Mouse (Mus musculus) heart, embryonic 11.5 days (tissue): ENCODE measurements around the gene Hdac9. TPM values are rescaled to one million over a fixed set of nuclear protein-coding genes. Genes with fewer than 3 reads are reported as not detected.

Experiments
- ATAC-seq: fragments of 200-750 bp; cut with Nextera tagmentation; replicated peaks from 2 replicates; pipeline ENCODE4 v1.8.0; 2017; ENCODE audit warnings: moderate library complexity; ENCODE audit not compliant: insufficient number of reproducible peaks, low FRiP score, low TSS enrichment
- H3K27ac ChIP-seq: fragments of 300-500 bp; sonication (generic); 2 replicates; pipeline ENCODE4 v1.5.1; 2014; ENCODE audit warnings: mild to moderate bottlenecking, low read depth, low read length
- H3K27me3 ChIP-seq: fragments of 300-500 bp; sonication (generic); 2 replicates; pipeline ENCODE4 v1.6.1; 2014; ENCODE audit warnings: mild to moderate bottlenecking, low read length, mixed read lengths; ENCODE audit not compliant: control insufficient read depth, insufficient read depth
- H3K36me3 ChIP-seq: fragments of 300-500 bp; sonication (generic); 2 replicates; pipeline ENCODE4 v1.6.1; 2014; ENCODE audit warnings: mild to moderate bottlenecking, low read length, moderate library complexity, mixed read lengths; ENCODE audit not compliant: control insufficient read depth, insufficient read depth
- H3K4me1 ChIP-seq: fragments of 300-500 bp; sonication (generic); 2 replicates; pipeline ENCODE4 v1.6.1; 2014; ENCODE audit warnings: low read length; ENCODE audit not compliant: control insufficient read depth, insufficient read depth
- H3K4me2 ChIP-seq: fragments of 300-500 bp; sonication (generic); 2 replicates; pipeline ENCODE4 v1.6.1; 2014; ENCODE audit warnings: mild to moderate bottlenecking, moderate library complexity
- H3K4me3 ChIP-seq: fragments of 300-500 bp; sonication (generic); 2 replicates; pipeline ENCODE4 v1.5.1; 2014; ENCODE audit warnings: low read depth, low read length
- H3K9ac ChIP-seq: fragments of 300-500 bp; sonication (generic); 2 replicates; pipeline ENCODE4 v1.6.1; 2014; ENCODE audit warnings: mild to moderate bottlenecking, low read depth, low read length, moderate library complexity
- H3K9me3 ChIP-seq: fragments of 300-500 bp; sonication (generic); replicated peaks from 2 replicates; pipeline ENCODE4 v1.6.1; 2016; ENCODE audit warnings: low read length; ENCODE audit not compliant: control insufficient read depth
- WGBS: fragments of 180-500 bp; shearing (Covaris S2); extraction: QIAGEN DNeasy Blood & Tissue Kit; methylation state at CpG from one replicate; pipeline ENCODE4 v1.1.7; 2014; ENCODE audit not compliant: insufficient replicate concordance; 5-methylcytosine and 5-hydroxymethylcytosine counted together
- polyA plus RNA-seq: library from polyadenylated mRNA; unstranded; fragments of >200 nt; fragmentation: Nextera tagmentation; extraction: Ambion mirVana; gene quantifications from 2 replicates; pipeline ENCODE4 v1.2.1, GENCODE M21; 2014

Gene Hdac9
- polyA plus RNA-seq, 1 experiment from 2014 or later = 29.3 TPM

DNA sequence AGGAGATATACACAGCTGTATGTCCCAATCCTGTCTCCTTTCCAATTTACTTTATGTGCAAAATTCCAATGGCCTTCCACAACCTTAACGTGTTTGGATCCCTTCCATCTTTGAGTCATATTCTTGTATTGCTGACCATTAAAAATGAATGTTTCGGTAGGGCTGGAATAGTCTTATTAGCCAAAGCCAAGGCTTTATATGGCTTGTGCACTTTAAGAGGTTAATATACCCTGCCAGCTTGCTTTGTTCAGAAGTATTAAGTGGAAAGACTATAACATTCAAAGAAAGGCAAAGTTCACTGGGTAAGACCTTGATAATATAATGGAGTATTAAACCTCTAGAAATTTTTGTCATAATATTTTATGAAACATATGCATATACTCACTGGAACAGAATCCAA, 491.4 kb downstream of the Hdac9 start:
- Histone ChIP-seq H3K9ac (no peak overlapping the region), H3K27ac (no peak overlapping the region), H3K4me2 (no peak overlapping the region), H3K27me3 (no peaks in the 10 kb centered on the region), H3K4me3 (no peak overlapping the region), H3K36me3 (no peaks in the 10 kb centered on the region), H3K4me1 (no peaks in the 10 kb centered on the region), H3K9me3 (no peaks in the 10 kb centered on the region)
- WGBS = 83% methylated on average over 2 of the region's 2 CpGs
- ATAC-seq = no peak

DNA sequence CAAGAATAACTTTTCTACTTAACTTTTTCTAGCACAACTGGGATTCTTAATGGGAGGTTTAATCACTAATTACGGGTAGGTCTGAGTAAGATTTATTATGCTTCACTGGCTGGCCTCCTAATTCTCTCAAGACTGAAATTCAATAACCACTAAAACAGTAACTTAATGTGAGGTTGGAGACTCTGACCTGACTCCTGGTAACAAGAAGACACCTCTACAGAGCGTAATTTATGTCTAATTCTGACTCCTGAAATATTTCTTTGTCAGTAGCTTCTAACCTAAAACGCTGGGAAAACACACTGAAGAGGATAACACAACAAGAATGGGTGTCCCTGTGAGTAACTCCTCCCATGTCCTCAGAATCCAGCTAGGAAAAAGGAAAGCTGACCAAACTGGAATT, 508.8 kb downstream of the Hdac9 start:
- WGBS = 73% methylated on average over 3 of the region's 3 CpGs

DNA sequence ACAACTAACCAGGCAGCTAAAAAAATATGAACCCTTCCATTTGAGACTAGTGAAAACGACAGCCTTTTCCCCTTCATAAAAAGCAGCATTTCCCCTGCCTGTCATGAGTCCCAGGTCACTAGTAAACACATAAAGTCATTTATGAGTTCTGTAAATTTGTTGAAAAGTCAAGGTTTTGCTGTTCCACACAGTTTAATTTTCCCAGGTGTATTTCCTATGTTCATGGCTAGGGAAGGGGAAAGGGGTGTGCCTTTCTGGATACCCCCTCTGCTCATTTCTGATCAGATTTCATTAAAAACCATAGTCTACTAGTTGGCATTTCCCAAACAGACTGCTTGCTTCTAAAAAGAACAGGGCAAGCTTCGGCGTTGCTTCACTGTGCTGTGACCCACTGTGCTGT, 509.8 kb downstream of the Hdac9 start:
- ATAC-seq = no peak
- Histone ChIP-seq H3K27ac (no peak overlapping the region), H3K9ac (no peak overlapping the region), H3K4me2 (no peak overlapping the region), H3K9me3 (no peaks in the 10 kb centered on the region), H3K4me3 (no peak overlapping the region), H3K4me1 (no peaks in the 10 kb centered on the region), H3K27me3 (no peaks in the 10 kb centered on the region), H3K36me3 (no peaks in the 10 kb centered on the region; the same call in 1 of the 2 replicates)
- 79% methylated on average over 3 of the region's 3 CpGs for WGBS

More for the DNA sequence above, 508.8 kb downstream of the Hdac9 start:
- H3K9ac ChIP-seq = no peak overlapping the region
- no peaks in the 10 kb centered on the region; the same call in 1 of the 2 replicates for H3K36me3 ChIP-seq
- H3K4me3 ChIP-seq = no peak overlapping the region
- no peak overlapping the region for H3K4me2 ChIP-seq
- no peaks in the 10 kb centered on the region for H3K9me3 ChIP-seq
- ATAC-seq = no peak
- H3K4me1 ChIP-seq = no peaks in the 10 kb centered on the region
- no peak overlapping the region for H3K27ac ChIP-seq
- H3K27me3 ChIP-seq = no peaks in the 10 kb centered on the region

DNA sequence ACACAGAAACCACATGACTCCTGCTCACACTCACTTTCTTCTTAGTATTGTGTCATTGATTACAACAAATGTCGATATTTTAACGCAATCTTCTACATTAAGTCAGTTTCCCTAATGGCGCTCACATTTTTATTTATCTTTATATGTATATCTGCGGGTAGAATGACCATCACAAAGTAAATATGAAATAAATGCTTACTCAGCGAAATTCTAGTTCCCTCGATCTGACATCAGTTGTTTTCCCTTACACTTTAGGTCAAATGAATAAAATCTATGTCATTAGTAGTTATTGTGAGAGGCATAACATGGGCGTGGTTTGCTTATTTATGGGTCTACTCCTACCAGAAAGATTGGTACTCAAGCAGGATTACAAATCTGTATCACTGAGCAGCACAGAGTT, 514.8 kb downstream of the Hdac9 start:
- Histone ChIP-seq H3K9ac (no peak overlapping the region), H3K36me3 (no peaks in the 10 kb centered on the region), H3K27ac (no peak overlapping the region), H3K27me3 (no peaks in the 10 kb centered on the region), H3K4me2 (no peak overlapping the region), H3K4me1 (no peaks in the 10 kb centered on the region), H3K4me3 (no peak overlapping the region), H3K9me3 (no peaks in the 10 kb centered on the region)
- WGBS = 86% methylated on average over 7 of the region's 7 CpGs
- no peak for ATAC-seq

DNA sequence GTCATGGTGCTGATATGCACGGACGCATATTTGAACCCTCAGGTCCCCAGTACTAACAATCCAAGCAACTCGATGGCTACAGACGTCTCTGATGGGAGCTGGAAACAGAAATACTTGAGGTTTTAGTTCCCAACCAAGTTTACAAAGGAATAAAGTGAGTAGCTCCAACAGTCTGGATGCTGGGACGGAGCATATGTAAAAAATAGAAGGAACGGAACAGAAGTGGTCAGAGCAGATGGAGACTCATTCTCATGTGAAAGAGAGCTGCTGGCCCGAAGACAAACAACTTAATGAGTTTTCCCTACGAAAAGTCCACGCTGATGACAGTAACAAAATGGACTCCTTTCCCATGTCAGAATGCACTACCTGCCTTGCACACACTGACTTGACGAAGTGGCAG, 518.3 kb downstream of the Hdac9 start:
- WGBS = 87% methylated on average over 10 of the region's 10 CpGs
- Histone ChIP-seq H3K36me3 (no peaks in the 10 kb centered on the region), H3K4me3 (no peak overlapping the region), H3K27me3 (no peaks in the 10 kb centered on the region), H3K9ac (no peak overlapping the region), H3K9me3 (no peaks in the 10 kb centered on the region), H3K27ac (no peak overlapping the region), H3K4me2 (no peak overlapping the region), H3K4me1 (no peaks in the 10 kb centered on the region)
- no peak for ATAC-seq

DNA sequence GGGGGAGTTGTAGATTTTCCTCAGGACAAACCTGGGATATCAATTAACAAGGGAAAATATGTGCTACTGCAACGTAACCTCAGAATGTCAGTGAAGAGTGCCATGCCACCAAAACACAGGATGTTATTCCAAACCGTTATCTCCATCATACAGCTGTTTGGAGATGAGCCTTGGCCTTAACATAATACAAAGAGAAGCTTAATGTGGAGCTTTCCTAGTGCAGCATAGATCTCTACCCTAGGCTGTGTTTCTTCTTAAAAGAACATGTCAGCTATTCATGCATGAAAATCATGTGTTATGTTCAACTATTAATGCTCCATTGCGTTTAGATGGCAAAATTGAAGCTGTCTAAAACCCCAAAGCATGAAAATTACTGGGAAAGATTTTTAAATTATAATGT, 522.6 kb downstream of the Hdac9 start:
- H3K4me3 ChIP-seq = no peak overlapping the region
- no peaks in the 10 kb centered on the region for H3K9me3 ChIP-seq
- H3K4me2 ChIP-seq = no peak overlapping the region
- H3K27ac ChIP-seq = no peak overlapping the region
- H3K27me3 ChIP-seq = no peaks in the 10 kb centered on the region
- ATAC-seq = no peak
- no peaks in the 10 kb centered on the region for H3K36me3 ChIP-seq
- 65% methylated on average over 3 of the region's 3 CpGs for WGBS
- no peak overlapping the region for H3K9ac ChIP-seq
- H3K4me1 ChIP-seq = no peaks in the 10 kb centered on the region

DNA sequence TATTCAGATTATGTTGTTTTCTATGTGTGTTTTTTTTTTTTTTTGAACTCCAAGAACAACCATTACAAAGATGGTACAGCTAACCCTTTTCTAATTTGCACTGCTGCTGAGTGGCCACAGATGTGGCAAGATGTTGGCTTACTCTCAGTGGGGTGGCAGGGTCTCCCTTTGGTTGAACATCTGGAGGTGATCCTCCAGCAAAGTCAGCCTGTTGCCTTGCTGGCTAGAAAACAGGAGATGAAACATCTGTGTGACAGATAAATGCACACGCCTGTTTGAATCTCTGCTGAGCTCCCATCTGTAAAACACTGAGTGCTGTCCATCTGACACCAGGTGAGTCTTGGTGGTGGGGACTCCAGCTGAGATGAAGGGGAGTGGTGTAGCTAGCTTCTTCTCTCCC, 537.2 kb downstream of the Hdac9 start:
- ATAC-seq = no peak
- Histone ChIP-seq H3K9me3 (no peaks in the 10 kb centered on the region), H3K27me3 (no peaks in the 10 kb centered on the region), H3K4me2 (no peak overlapping the region), H3K4me3 (no peak overlapping the region), H3K4me1 (no peaks in the 10 kb centered on the region), H3K36me3 (no peaks in the 10 kb centered on the region), H3K27ac (no peak overlapping the region), H3K9ac (no peak overlapping the region)
- WGBS = 69% methylated on average over 1 of the region's 1 CpGs

DNA sequence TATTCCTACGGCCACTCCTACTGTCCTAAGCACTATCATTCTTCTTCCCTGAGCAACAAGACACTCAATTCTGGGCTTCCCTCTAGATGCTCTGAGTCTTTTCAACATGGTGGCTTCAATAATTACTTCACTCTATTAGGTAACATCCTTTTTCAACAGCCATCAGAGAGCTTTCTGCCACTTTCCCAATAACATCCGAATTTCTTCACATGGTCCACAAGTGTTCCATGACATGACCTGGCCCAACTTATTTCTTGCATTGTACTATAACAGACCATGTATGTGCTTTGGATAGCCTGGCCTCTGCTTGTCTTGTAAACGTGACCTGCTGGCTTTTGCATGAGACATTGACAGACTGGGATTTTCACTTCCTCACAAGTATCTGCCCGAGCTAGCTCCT, 538.3 kb downstream of the Hdac9 start:
- no peaks in the 10 kb centered on the region for H3K36me3 ChIP-seq
- H3K4me1 ChIP-seq = no peaks in the 10 kb centered on the region
- ATAC-seq = no peak
- no peaks in the 10 kb centered on the region for H3K9me3 ChIP-seq
- H3K4me2 ChIP-seq = no peak overlapping the region
- H3K27me3 ChIP-seq = no peaks in the 10 kb centered on the region
- H3K27ac ChIP-seq = no peak overlapping the region
- no peak overlapping the region for H3K9ac ChIP-seq
- no peak overlapping the region for H3K4me3 ChIP-seq
- WGBS = 75% methylated on average over 4 of the region's 4 CpGs

DNA sequence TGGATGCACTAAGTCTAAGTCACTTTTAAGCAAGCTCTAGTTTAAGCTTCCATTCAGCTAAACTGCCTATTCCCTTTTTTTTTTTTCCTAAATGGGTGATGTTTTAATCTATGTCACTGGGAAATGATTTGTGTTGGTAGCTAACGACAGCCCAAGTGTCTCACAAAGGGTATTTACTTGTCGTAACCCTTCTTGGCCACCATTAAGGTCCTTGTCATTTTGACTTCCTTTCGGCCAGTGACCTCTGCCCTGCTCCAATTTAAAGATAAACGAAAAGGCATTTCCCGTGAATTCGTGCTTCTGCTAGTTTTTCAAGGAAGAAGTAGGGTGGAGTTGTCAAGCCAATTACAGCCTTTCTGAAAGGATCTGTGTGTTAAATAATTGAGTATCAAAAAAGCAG, 565.0 kb downstream of the Hdac9 start:
- H3K4me1 ChIP-seq = no peaks in the 10 kb centered on the region
- H3K4me2 ChIP-seq = no peak overlapping the region
- ATAC-seq = no peak
- H3K27me3 ChIP-seq = no peaks in the 10 kb centered on the region
- H3K4me3 ChIP-seq = no peak overlapping the region
- H3K36me3 ChIP-seq = no peaks in the 10 kb centered on the region
- no peaks in the 10 kb centered on the region for H3K9me3 ChIP-seq
- no peak overlapping the region for H3K9ac ChIP-seq
- 23% methylated on average over 6 of the region's 6 CpGs for WGBS
- no peak overlapping the region for H3K27ac ChIP-seq
